Mouse (Mus musculus) erythroblast, adult 5-6 weeks (primary cell): ENCODE results near the gene Arl13b. TPM values are rescaled to one million over a fixed set of nuclear protein-coding genes. Genes with fewer than 3 reads are reported as not detected.
A peak's percentile ranks its signal among the peaks of the same experiment; 100 is the strongest.

ENCODE experiments used
- ATAC-seq: replicated peaks from 2 replicates; pipeline ENCODE4 v1.8.0; 2016; ENCODE audit warnings: moderate number of reproducible peaks, mild to moderate bottlenecking, moderate TSS enrichment, inconsistent platforms; ENCODE audit not compliant: poor library complexity, low FRiP score, severe bottlenecking
- total RNA-seq, 2 experiments: library from RNA; stranded (forward) in 1 of 2; stranded (reverse) in 1 of 2; fragments of 150-400 nt in 1 of 2; fragments of 200-764, 138-1000 nt in 1 of 2; gene quantifications; 2 replicates each; pipeline versions ENCODE4 v1.2.3 to v1.2.4; 2015 to 2017; ENCODE audit warnings: low replicate concordance in 2 of 2

Arl13b gene
- 0.19 and 0.84 TPM in 2 replicates for total RNA-seq (2015; ENCODE audit: low replicate concordance)
- 2.4 and 2.5 TPM in 2 replicates for total RNA-seq (2017; ENCODE audit: low replicate concordance)

GRCm38 (mm10) chr16:62846498-62847312 is at the start of gene Arl13b:
Arl13b (minus strand) TSS chr16:62847040.
- ATAC-seq, result peak; percentile 100

GRCm38 (mm10) chr16:62895824-62896223 is 49.0 kb upstream of the Arl13b start:
- no peak for ATAC-seq

DNA sequence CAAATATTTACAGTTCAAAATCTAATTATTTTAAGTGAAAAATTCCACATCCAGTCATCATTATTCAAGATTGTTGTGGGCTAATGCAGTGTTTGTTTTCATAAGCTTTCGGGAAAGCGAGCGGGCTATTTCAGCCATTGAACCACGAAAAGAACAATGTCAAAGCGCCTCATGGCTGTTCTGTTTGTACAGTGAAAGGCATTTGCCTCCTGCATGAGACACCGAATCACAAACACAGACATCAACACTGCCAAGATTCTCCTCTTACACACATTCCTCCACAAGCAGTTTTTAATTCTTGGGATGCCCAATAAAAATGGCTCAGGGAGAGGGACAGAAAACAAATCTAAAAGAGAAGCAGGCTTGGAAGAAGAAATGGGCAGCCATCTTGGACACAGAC is 27.2 kb upstream of the Arl13b start:
- no peak for ATAC-seq

GRCm38 (mm10) chr16:62873180-62873579 is 26.3 kb upstream of the Arl13b start:
- ATAC-seq, result no peak

- no peak for ATAC-seq
Observed at GRCm38 (mm10) chr16:62872688-62873117, 25.9 kb upstream of the Arl13b start.

- ATAC-seq, result no peak
Observed at GRCm38 (mm10) chr16:62861455-62861854, 14.6 kb upstream of the Arl13b start.

- no peak for ATAC-seq
Observed at GRCm38 (mm10) chr16:62860140-62860539, 13.3 kb upstream of the Arl13b start.

DNA sequence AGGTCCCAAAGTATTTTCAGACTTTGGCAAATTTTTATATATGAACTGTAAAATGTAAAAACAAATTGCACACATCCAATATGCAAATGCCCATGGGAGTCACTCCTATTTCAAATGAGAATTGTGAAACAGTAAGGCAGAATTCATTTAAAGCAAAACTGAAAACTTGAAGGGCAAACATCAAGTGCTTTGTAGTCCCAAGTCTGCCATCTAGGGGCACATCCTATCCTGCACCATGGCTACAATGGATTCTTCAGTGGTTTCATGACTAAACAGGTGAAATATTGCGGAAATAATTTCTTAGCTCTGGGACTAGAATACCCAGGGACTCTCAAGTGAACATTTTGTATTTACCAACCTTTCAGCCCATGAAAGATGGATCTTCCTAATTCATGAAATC is 11.2 kb upstream of the Arl13b start:
- no peak for ATAC-seq

DNA sequence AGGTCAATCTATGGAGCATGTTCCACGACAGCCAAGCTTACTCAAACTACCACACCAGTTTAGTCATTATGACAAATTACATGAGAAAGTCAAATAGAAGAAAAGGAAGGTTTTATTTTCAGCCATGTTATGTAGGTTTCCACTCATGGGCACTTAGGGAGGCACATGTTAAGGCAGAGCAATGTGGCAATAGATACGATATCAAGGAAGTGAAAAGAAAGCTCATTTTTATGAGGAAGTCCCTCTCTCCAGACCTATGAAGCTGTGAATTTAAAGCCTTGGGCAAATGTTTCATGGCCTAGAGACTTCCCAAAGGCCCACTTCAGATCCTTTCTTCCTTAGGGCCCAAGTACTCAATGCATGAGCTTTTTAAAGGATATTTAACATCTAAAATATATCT is 10.7 kb upstream of the Arl13b start:
- ATAC-seq, result no peak

DNA sequence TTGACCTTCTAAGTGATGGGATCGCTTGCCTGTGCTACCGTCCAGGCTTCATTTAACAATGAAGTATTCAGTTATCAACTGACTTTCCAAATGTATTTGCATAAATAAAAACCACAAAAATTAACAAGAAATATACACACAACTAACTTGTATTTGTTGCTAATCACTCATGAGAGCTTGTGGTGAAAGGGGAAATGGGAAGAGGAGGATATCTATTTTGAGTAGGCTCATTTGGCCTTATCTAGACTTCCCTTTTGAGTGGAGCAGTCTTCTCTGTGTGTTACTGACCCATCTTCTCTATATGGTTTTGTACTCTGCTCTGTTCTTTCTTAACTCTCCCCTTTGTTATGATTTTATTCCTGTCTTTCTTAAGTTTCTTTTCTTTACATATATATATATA is 9.4 kb upstream of the Arl13b start:
- no peak for ATAC-seq

- ATAC-seq, result no peak
Observed at GRCm38 (mm10) chr16:62855385-62855784, 8.5 kb upstream of the Arl13b start.

DNA sequence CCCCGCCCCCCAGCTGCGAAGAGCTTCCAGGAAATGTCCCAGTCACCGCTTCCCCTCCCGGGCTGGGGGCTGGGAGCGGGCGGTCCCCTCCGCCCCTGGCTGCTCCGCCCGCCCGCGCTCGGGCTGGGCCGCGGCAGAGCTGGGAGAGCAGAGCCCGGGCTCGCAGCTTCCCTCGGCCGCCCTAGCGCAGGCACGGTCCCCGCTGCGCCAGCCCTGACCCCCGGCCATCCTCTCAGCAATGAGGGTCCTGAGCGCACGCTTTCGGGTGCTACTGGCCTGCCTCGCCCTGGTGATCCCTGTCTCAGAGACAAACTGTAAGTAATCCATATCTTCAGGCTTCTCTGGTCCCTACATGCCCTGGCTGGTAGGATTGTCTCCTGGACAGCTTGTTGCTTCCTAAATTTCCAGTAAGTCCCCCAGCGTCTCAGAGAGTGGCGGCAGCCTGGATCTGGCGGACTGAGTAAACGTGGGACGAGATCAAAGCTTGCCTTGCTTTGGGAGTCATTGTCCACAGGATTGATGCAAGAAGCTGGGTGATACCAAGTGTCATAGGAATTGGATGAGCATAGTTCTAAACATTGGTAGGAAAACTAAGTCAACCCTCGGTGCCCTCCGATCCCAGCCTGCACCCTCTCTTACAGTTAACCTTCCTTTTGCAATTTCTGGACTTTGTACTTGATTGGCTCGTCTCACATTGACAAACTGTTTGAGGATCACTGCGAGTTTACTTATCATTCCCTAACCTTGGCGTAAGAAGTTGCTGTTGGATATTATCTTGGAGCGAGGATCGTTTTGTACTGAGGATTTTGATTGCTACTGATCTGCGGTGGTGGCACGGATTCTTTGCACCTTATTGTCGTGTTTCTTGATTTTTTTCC is 7.6 kb upstream of the Arl13b start, which contains the start of gene Pros1:
TSS of gene Pros1 (plus strand) at position 117 of the 878 bp plus-strand sequence.
- no peak for ATAC-seq

DNA sequence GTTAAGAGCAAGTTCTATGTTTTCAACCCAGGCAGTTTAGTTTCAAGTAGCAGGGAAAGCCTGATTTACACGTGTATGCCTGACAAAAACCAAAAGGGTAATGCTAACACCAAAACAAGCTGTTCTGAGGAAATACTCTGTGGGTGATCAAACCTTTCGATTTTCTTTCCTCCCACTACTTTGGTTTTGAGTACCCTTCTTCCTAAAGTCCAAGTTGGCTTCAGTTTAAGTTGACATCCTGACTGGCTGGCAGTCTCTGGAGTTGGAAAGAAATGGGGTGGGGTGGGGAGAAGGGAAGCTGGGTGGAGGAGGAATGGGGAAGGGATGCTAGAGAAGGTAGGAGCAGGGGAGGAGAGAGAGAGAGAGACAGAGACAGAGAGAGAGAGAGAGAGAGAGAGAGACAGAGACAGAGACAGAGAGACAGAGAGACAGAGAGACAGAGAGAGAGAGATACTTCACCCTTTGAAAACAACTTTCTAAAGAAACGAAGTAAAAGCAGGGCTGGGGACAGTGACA is 6.8 kb upstream of the Arl13b start:
- ATAC-seq, result no peak

DNA sequence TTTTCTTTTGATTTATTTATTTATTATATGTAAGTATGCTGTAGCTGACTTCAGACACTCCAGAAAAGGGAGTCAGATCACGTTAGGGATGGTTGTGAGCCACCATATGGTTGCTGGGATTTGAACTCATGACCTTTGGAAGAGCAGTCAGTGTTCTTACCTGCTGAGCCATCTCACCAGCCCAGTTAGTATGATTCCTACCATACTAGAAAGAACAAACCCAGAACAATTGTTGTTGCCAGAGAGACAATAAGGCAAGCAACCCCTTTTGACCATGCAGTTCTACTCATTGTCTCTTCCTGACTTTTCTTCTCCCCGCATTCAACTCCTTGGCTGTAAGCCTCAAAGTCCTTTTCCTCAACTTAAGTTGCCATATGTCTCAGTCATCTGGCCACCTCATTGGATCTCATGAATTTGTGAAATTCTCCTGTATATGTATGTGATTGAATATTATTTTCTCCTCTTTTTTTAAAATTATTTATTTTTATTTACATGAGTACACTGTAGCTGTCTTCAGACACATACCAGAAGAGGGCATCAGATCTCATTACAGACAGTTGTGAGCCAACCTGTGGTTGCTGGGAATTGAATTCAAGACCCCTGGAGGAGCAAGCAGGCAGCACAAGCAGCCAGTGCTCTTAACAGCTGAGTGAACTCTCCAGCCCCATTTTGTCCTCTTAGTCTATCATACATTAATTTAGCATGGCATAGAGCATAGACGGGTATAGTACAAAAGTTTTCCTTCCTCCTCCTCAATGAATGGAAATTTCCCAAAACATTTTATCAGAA is 5.8 kb upstream of the Arl13b start:
- ATAC-seq, result no peak

GRCm38 (mm10) chr16:62845341-62845740 is 1.5 kb downstream of the Arl13b start:
- no peak for ATAC-seq

- peak; percentile 71 for ATAC-seq
Observed at GRCm38 (mm10) chr16:62834016-62834735, 12.7 kb downstream of the Arl13b start.

DNA sequence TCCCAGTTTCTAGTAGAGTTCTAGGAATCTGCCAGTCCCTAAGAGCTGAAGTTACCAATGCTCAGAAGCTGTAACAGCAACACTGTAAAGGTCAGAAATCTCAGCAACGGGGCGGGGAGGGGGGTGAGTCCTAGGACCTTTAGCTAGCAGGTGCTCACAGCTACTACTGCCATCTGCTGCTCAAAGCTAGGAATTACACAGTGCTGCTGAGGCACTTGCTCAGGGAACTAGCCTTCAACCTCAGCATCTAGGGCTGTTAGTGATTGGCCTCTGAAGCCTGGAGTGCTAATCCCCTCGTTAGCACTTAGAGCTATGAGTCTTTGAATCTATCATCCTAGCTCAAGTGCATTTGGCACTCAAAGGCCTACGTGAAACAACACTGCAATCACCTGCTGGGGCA is 14.4 kb downstream of the Arl13b start:
- ATAC-seq, result 0 out of 2 replicates have a peak, but pooled peaks have one; percentile 64

DNA sequence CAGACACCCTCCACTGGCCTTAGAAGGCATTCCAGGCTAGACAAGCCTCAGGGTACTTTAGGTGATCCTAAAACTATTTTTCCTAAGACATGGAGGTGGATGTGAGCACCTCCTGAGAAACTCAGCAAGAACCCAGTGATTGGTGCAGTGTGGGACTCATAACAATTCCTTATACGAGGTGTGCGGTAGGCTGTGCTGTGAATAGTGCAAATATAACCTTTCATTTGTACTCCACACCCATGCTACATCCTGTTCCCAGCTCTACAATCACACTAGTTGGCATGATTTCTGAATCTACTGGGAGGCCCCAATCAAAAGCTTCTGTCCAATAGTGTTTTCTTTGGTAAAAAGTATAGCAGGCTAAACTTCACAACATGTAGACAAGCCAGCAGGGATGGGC is 14.8 kb downstream of the Arl13b start:
- no peak for ATAC-seq
